Mouse (Mus musculus) central nervous system, embryonic 11.5 days (tissue): ENCODE data around the gene Pde4b. TPM values are rescaled to one million over a fixed set of nuclear protein-coding genes. Genes with fewer than 3 reads are reported as not detected.

ENCODE experiments used
- polyA plus RNA-seq: library from polyadenylated mRNA; depleted of rRNA; stranded (reverse); fragments of >200 nt; gene quantifications from 2 replicates; pipeline ENCODE4 v1.2.3, GENCODE M21; 2012; rRNA removed

Pde4b gene
- 4.5 and 8.0 TPM in 2 replicates for polyA plus RNA-seq

DNA sequence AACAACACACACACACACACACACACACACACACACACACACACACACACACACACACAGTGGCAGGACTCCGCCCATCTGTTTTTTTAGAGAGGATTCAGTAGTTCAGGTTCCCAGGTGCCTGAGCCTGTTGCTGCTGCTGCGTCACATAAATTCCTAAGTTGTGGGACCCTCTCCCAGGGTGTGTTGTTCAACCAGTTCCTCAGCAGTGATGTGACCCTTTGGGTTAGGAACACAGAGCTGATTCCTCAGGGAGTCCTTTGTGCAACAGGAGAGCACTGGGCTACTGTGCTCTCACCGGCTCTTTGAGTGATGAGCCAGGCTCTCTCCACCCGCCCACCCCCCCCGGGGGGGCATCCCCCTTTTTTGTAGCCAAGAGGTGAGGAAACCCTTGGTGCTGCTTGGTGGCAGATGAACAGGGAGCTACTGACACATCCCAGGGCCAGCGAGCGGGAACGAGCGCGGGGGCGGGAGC lies at the start of gene Pde4b:
Gene Pde4b, plus strand, starts transcription at position 453 of the 475 bp plus-strand sequence.

Other genes starting within 250 kb of the Pde4b start
- gene B020004J07Rik, start 243.5 kb upstream of the Pde4b start, polyA plus RNA-seq, result not detected in 2 replicates
- not detected in 2 replicates for gene C130073F10Rik, start 193.8 kb upstream of the Pde4b start, polyA plus RNA-seq
- gene Gm12800, start 178.4 kb upstream of the Pde4b start, polyA plus RNA-seq, result not detected in 2 replicates
- gene Gm12794, start 147.1 kb upstream of the Pde4b start, polyA plus RNA-seq, result not detected in 2 replicates
- not detected in 2 replicates for gene Gm12790, start 106.5 kb upstream of the Pde4b start, polyA plus RNA-seq
- not detected in 2 replicates for gene Gm12789, start 100.9 kb upstream of the Pde4b start, polyA plus RNA-seq